Mouse (Mus musculus): ENCODE data around the gene Lrig1.

DNA sequence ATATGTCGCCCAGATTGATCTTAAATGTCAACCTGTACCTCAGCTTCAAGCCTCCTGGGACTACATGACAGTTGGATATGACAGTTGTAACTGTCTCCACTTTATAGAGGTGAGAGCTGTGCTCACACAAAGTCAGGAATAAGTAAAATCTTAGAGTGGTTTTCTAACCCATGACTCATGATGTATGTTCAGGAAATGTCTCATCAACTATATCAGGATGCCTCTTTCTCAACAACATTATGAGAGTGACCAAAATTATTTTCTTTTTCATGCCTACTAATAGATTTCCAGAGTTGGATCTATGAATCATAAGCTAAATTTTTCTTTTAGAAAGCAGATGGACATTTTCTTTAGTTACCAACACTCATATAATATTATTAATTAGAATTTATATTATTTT is 6.0 kb upstream of the Lrig1 start:
- TF ChIP-seq FLI1 (IDR thresholded peaks at IDR 0.05; ENCODE audit: low read length) (no peak), GATA1 (IDR thresholded peaks at IDR 0.05; ENCODE audit: borderline replicate concordance, low read length) (no peak)

Measured in megakaryocyte, embryonic 14.5 days (primary cell).